Mouse (Mus musculus) ES-Bruce4 (cell line): ENCODE data around the gene Gm4131.

ENCODE experiments used
- EP300 ChIP-seq: IDR thresholded peaks from 2 replicates; pipeline ENCODE4 v1.6.1; 2011; ENCODE audit warnings: low read depth, low read length; ENCODE audit not compliant: insufficient read depth
- POLR2A ChIP-seq: IDR thresholded peaks from one replicate; pipeline ENCODE4 v1.8.1; 2011; ENCODE audit warnings: low read length; ENCODE audit not compliant: insufficient read depth

DNA sequence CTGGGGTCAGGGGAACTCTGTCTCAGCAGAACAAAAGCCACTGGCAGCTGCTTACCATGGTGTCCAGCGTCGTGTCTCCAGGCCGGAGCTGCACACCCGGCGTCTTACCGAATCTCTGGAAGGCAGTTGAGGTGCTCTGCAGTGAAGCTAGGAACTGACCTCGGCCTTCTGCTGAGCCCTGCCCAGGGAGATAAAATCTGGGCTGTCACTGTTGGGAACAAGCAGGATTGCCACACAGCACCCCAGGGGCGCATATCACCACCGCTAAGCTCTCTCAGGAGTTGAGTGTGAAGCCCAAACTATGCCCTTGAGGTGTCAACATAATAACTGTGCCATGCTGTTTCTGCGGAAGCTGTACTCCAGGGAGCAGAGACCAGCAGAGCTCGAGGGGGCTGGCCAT, 113.4 kb downstream of the Gm4131 start:
- TF ChIP-seq POLR2A (no peak), EP300 (no peak)
